Mouse (Mus musculus) embryo, embryonic 10 days (tissue): ENCODE measurements around the gene Map3k7cl.

ENCODE experiments used
- DNase-seq: peaks from one replicate; pipeline ENCODE4 v3.0.0-alpha.2; 2015; ENCODE audit warnings: low spot score

Gene Map3k7cl

GRCm38 (mm10) chr16:87552907-87553691 is at the start of gene Map3k7cl:
TSS of gene Map3k7cl (plus strand) at chr16:87553330.
- peak; percentile 16 for DNase-seq

- DNase-seq: no peak
Observed at GRCm38 (mm10) chr16:87511706-87512105, 41.4 kb upstream of the Map3k7cl start.

- DNase-seq: no peak
Observed at GRCm38 (mm10) chr16:87512331-87512730, 40.8 kb upstream of the Map3k7cl start.

GRCm38 (mm10) chr16:87524228-87524627 is 28.9 kb upstream of the Map3k7cl start:
- DNase-seq: no peak

GRCm38 (mm10) chr16:87527553-87528249 is 25.4 kb upstream of the Map3k7cl start:
- no peak for DNase-seq

GRCm38 (mm10) chr16:87528755-87529154 is 24.4 kb upstream of the Map3k7cl start:
- DNase-seq: no peak

GRCm38 (mm10) chr16:87548348-87548747 is 4.8 kb upstream of the Map3k7cl start:
- DNase-seq: no peak

GRCm38 (mm10) chr16:87556320-87556719 is 3.2 kb downstream of the Map3k7cl start:
- DNase-seq: no peak

GRCm38 (mm10) chr16:87561501-87561900 is 8.4 kb downstream of the Map3k7cl start:
- no peak for DNase-seq

- no peak for DNase-seq
Observed at GRCm38 (mm10) chr16:87563524-87563923, 10.4 kb downstream of the Map3k7cl start.

- no peak for DNase-seq
Observed at GRCm38 (mm10) chr16:87564564-87564963, 11.4 kb downstream of the Map3k7cl start.

- no peak for DNase-seq
Observed at GRCm38 (mm10) chr16:87567572-87567971, 14.4 kb downstream of the Map3k7cl start.

GRCm38 (mm10) chr16:87568241-87568640 is 15.1 kb downstream of the Map3k7cl start:
- DNase-seq: no peak

GRCm38 (mm10) chr16:87569576-87570105 is 16.5 kb downstream of the Map3k7cl start:
- no peak for DNase-seq

GRCm38 (mm10) chr16:87570334-87570733 is 17.2 kb downstream of the Map3k7cl start:
- DNase-seq: no peak

GRCm38 (mm10) chr16:87573409-87573808 is 20.3 kb downstream of the Map3k7cl start:
- DNase-seq: no peak

- DNase-seq: no peak
Observed at GRCm38 (mm10) chr16:87574160-87574559, 21.0 kb downstream of the Map3k7cl start.

GRCm38 (mm10) chr16:87575600-87575999 is 22.5 kb downstream of the Map3k7cl start:
- no peak for DNase-seq

GRCm38 (mm10) chr16:87578881-87579280 is 25.8 kb downstream of the Map3k7cl start:
- no peak for DNase-seq

- DNase-seq: no peak
Observed at GRCm38 (mm10) chr16:87579462-87579861, 26.3 kb downstream of the Map3k7cl start.

GRCm38 (mm10) chr16:87582776-87583175 is 29.6 kb downstream of the Map3k7cl start:
- DNase-seq: no peak

- DNase-seq: no peak
Observed at GRCm38 (mm10) chr16:87584618-87585017, 31.5 kb downstream of the Map3k7cl start.
